Mouse (Mus musculus) intestine, embryonic 15.5 days (tissue): ENCODE data around the gene Pfdn6. TPM values are rescaled to one million over a fixed set of nuclear protein-coding genes. Genes with fewer than 3 reads are reported as not detected.
"Not testable (repeated sequence)": the region's sequence is repeated elsewhere in the genome, so short reads cannot be mapped to it uniquely, and the experiment has no call there.

ENCODE experiments used
- ATAC-seq: fragments of 200-750 bp; cut with Nextera tagmentation; 2 replicates; pipeline ENCODE4 v1.8.0; 2017; ENCODE audit warnings: moderate TSS enrichment, moderate library complexity
- H3K27ac ChIP-seq: fragments of 300-500 bp; sonication (generic); 2 replicates; pipeline ENCODE4 v1.5.1; 2015; ENCODE audit warnings: mild to moderate bottlenecking, inconsistent platforms
- H3K27me3 ChIP-seq: fragments of 300-500 bp; sonication (generic); replicated peaks from 2 replicates; pipeline ENCODE4 v1.6.1; 2015; ENCODE audit warnings: inconsistent platforms
- H3K36me3 ChIP-seq: fragments of 300-500 bp; sonication (generic); 2 replicates; pipeline ENCODE4 v1.6.1; 2015; ENCODE audit warnings: inconsistent platforms
- H3K4me1 ChIP-seq: fragments of 300-500 bp; sonication (generic); replicated peaks from 2 replicates; pipeline ENCODE4 v1.6.1; 2015; ENCODE audit warnings: inconsistent platforms
- H3K4me2 ChIP-seq: fragments of 300-500 bp; sonication (generic); replicated peaks from 2 replicates; pipeline ENCODE4 v1.6.1; 2015; ENCODE audit warnings: mild to moderate bottlenecking, inconsistent platforms
- H3K4me3 ChIP-seq: fragments of 300-500 bp; sonication (generic); replicated peaks from 2 replicates; pipeline ENCODE4 v1.5.1; 2015; ENCODE audit warnings: inconsistent platforms
- H3K9ac ChIP-seq: fragments of 300-500 bp; sonication (generic); 2 replicates; pipeline ENCODE4 v1.6.1; 2015; ENCODE audit warnings: inconsistent platforms
- H3K9me3 ChIP-seq: fragments of 300-500 bp; sonication (generic); 2 replicates; pipeline ENCODE4 v1.6.1; 2016; ENCODE audit warnings: inconsistent platforms
- WGBS: fragments of 180-500 bp; shearing (Covaris S2); methylation state at CpG from one replicate; pipeline ENCODE4 v1.1.7; 2015; 5-methylcytosine and 5-hydroxymethylcytosine counted together
- polyA plus RNA-seq: library from polyadenylated mRNA; unstranded; fragments of >200 nt; fragmentation: Nextera tagmentation; extraction: Ambion mirVana; gene quantifications from 2 replicates; pipeline ENCODE4 v1.2.1, GENCODE M21; 2015

Pfdn6 gene
- polyA plus RNA-seq, 1 experiment from 2014 or later = 159 TPM

- H3K36me3 ChIP-seq = peaks cover 30% of the 10 kb centered on the region
- H3K27ac ChIP-seq = peak within 1 kb of the TSS; percentile 92
- peak within 1 kb of the TSS; percentile 88 for H3K4me2 ChIP-seq
- H3K27me3 ChIP-seq = no peaks in the 10 kb centered on the region
- no peaks in the 10 kb centered on the region for H3K9me3 ChIP-seq
- WGBS = under 1% methylated on average over 68 of the region's 68 CpGs
- peak; percentile 97 for ATAC-seq
- peak within 1 kb of the TSS; percentile 85 for H3K4me3 ChIP-seq
- H3K9ac ChIP-seq = peak within 1 kb of the TSS; percentile 92
- peaks cover 20% of the 10 kb centered on the region for H3K4me1 ChIP-seq
These were observed 30.9 kb downstream of the Pfdn6 start, which contains the start of gene Daxx for GRCm38 (mm10) chr17:33909077-33909868. Gene Daxx, plus strand, starts transcription at chr17:33909414.

- WGBS = under 1% methylated on average over 44 of the region's 44 CpGs
- Histone ChIP-seq H3K4me2 (peak overlapping the region; percentile 88), H3K4me3 (peak overlapping the region; percentile 85), H3K9ac (peak overlapping the region; percentile 54), H3K4me1 (peaks cover 20% of the 10 kb centered on the region), H3K36me3 (peaks cover 22% of the 10 kb centered on the region), H3K9me3 (no peaks in the 10 kb centered on the region), H3K27ac (peak overlapping the region; percentile 92), H3K27me3 (no peaks in the 10 kb centered on the region)
- peak; percentile 73 for ATAC-seq
These were observed 31.6 kb downstream of the Pfdn6 start for GRCm38 (mm10) chr17:33908331-33909076.

GRCm38 (mm10) chr17:33904835-33905234, 35.3 kb downstream of the Pfdn6 start, which contains the start of gene Platr17:
Gene Platr17, plus strand, starts transcription at chr17:33905135.
- not testable (repeated sequence) for H3K4me3 ChIP-seq, H3K27me3 ChIP-seq, ATAC-seq, H3K9ac ChIP-seq, H3K27ac ChIP-seq, H3K36me3 ChIP-seq, H3K4me2 ChIP-seq, H3K9me3 ChIP-seq, H3K4me1 ChIP-seq
- WGBS = 36% methylated on average over 3 of the region's 4 CpGs

GRCm38 (mm10) chr17:33903911-33904651, 36.1 kb downstream of the Pfdn6 start:
- H3K9me3 ChIP-seq, H3K27me3 ChIP-seq, H3K4me3 ChIP-seq, H3K36me3 ChIP-seq, H3K4me1 ChIP-seq, H3K9ac ChIP-seq, ATAC-seq, H3K4me2 ChIP-seq, H3K27ac ChIP-seq: not testable (repeated sequence)
- WGBS = 72% methylated on average over 6 of the region's 6 CpGs

- no peaks in the 10 kb centered on the region for H3K36me3 ChIP-seq
These were observed 37.7 kb downstream of the Pfdn6 start for GRCm38 (mm10) chr17:33902491-33902890.

GRCm38 (mm10) chr17:33902079-33902478, 38.1 kb downstream of the Pfdn6 start:
- 26% methylated on average over 4 of the region's 4 CpGs for WGBS
- Histone ChIP-seq H3K4me1 (no peaks in the 10 kb centered on the region), H3K4me2 (no peak overlapping the region), H3K9ac (no peak overlapping the region), H3K9me3 (no peaks in the 10 kb centered on the region), H3K36me3 (no peaks in the 10 kb centered on the region), H3K27me3 (no peaks in the 10 kb centered on the region), H3K27ac (no peak overlapping the region), H3K4me3 (no peak overlapping the region)
- no peak for ATAC-seq

More at GRCm38 (mm10) chr17:33902491-33902890, 37.7 kb downstream of the Pfdn6 start:
- H3K9ac ChIP-seq = no peak overlapping the region
- H3K9me3 ChIP-seq = no peaks in the 10 kb centered on the region
- no peak for ATAC-seq
- no peak overlapping the region for H3K4me3 ChIP-seq
- no peak overlapping the region for H3K4me2 ChIP-seq
- WGBS = 81% methylated on average over 7 of the region's 7 CpGs
- no peaks in the 10 kb centered on the region for H3K4me1 ChIP-seq
- no peaks in the 10 kb centered on the region for H3K27me3 ChIP-seq
- H3K27ac ChIP-seq = no peak overlapping the region

GRCm38 (mm10) chr17:33901653-33902052, 38.5 kb downstream of the Pfdn6 start:
- H3K27ac ChIP-seq = no peak overlapping the region
- no peak overlapping the region for H3K4me3 ChIP-seq
- no peak overlapping the region for H3K4me2 ChIP-seq
- no peaks in the 10 kb centered on the region for H3K36me3 ChIP-seq
- H3K9ac ChIP-seq = no peak overlapping the region
- no peak for ATAC-seq
- no peaks in the 10 kb centered on the region for H3K27me3 ChIP-seq
- H3K4me1 ChIP-seq = no peaks in the 10 kb centered on the region
- 55% methylated on average over 4 of the region's 4 CpGs for WGBS
- H3K9me3 ChIP-seq = no peaks in the 10 kb centered on the region

- H3K27me3 ChIP-seq = no peaks in the 10 kb centered on the region
- H3K27ac ChIP-seq = no peak overlapping the region
- H3K9ac ChIP-seq = no peak overlapping the region
- no peaks in the 10 kb centered on the region for H3K9me3 ChIP-seq
- no peaks in the 10 kb centered on the region for H3K36me3 ChIP-seq
- H3K4me3 ChIP-seq = no peak overlapping the region
- no peaks in the 10 kb centered on the region for H3K4me1 ChIP-seq
- no peak overlapping the region for H3K4me2 ChIP-seq
- no peak for ATAC-seq
- WGBS = 70% methylated on average over 4 of the region's 4 CpGs
These were observed 39.2 kb downstream of the Pfdn6 start for GRCm38 (mm10) chr17:33900989-33901314.

GRCm38 (mm10) chr17:33900281-33900988, 39.7 kb downstream of the Pfdn6 start:
- 47% methylated on average over 7 of the region's 7 CpGs for WGBS
- Histone ChIP-seq H3K27ac (no peak overlapping the region), H3K36me3 (no peaks in the 10 kb centered on the region), H3K4me1 (no peaks in the 10 kb centered on the region), H3K4me2 (no peak overlapping the region), H3K27me3 (no peaks in the 10 kb centered on the region), H3K9me3 (no peaks in the 10 kb centered on the region), H3K9ac (no peak overlapping the region), H3K4me3 (no peak overlapping the region)
- ATAC-seq = peak; percentile 26; the same call in 1 of the 2 replicates

GRCm38 (mm10) chr17:33899642-33900041, 40.5 kb downstream of the Pfdn6 start:
- Histone ChIP-seq H3K9me3 (no peaks in the 10 kb centered on the region), H3K4me1 (no peaks in the 10 kb centered on the region), H3K9ac (no peak overlapping the region), H3K4me3 (no peak overlapping the region), H3K36me3 (no peaks in the 10 kb centered on the region), H3K27me3 (no peaks in the 10 kb centered on the region), H3K4me2 (no peak overlapping the region), H3K27ac (no peak overlapping the region)
- WGBS = 89% methylated on average over 4 of the region's 4 CpGs
- ATAC-seq = no peak

GRCm38 (mm10) chr17:33898193-33898592, 42.0 kb downstream of the Pfdn6 start:
- not testable (repeated sequence) for H3K4me1 ChIP-seq, H3K36me3 ChIP-seq, H3K9me3 ChIP-seq, ATAC-seq, H3K4me2 ChIP-seq, H3K27ac ChIP-seq, H3K9ac ChIP-seq, H3K4me3 ChIP-seq, H3K27me3 ChIP-seq
- WGBS = 82% methylated on average over 4 of the region's 4 CpGs
